Mouse (Mus musculus): Measurements from ENCODE around the gene Gm42417. TPM values are rescaled to one million over a fixed set of nuclear protein-coding genes. Genes with fewer than 3 reads are reported as not detected.

Gm42417 gene
- polyA plus RNA-seq (2017; shearing (Covaris generic)): 1 to 10 TPM in 1 of 2 experiments, not detected in 1; 1.0 TPM

DNA sequence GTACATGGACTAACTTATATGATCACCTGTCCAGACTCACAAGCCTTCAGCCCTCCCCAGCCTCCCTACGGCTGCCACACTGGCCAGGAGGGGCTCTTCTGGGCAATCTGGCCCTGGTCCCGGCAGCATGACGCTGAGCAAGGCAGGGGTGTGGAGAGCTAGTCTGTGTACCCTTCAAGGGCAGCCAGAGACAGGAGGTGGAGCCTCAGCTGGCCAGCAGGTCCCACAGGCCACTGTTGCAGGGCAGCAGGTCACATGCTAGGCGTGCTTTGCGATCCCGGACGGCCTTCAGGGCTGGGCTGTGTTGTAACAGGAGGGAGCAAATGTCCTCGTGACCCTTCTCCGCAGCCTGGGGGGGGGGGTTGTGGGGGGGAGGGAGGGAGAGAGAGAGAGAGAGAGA lies at the start of gene Gm42417:
Gm42417 (minus strand) TSS at position 244 of the 400 bp plus-strand sequence.

DNA sequence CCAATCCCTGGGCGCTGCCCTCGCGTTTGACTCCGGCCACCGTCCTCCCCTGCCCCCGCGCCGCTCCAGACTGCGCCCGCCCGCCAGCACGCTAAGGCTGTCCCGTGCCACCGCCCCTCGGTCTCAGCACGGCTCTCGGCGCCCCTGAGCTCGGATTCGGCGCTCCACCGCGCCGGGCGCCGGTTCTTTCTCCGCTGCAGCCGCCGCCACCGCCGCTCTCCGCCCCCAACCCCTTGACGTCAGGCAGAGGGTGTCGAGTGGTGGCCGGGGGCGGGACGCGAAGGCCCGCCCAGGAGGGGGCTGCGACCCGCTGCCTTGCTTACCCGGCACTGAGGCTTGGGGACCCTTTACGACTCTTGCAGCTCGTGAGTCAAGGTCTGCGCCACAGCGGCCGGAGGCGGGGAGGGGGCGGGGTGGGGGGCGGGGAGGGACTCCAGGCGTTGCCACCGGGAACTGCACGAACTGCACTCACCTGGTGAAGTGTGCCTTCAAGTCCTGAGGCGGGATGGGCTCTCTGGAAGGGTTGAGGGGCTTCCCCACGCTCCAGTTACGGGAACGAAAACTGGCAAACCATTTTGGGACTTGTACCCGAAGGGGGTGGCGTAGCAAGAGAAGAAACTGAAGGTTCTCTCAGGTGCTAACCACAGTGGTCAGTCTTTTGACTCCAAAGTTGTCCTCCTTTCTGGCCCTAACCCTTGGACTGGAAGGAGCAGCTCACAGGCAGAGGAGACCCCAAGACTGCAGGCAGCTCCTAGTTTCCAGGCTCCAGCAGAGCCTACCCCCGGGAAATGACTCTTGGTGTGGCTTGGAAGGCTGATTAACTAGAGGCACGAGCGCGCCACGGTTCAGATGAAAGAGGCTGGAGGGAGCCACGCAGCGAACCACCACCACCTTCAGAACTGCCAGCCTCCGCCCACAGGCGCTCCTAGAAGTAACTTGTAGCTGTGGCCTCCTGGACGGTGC lies 19.1 kb upstream of the Gm42417 start, which contains the start of gene Sema4c:
Sema4c (minus strand) TSS at position 319 of the 963 bp plus-strand sequence.

DNA sequence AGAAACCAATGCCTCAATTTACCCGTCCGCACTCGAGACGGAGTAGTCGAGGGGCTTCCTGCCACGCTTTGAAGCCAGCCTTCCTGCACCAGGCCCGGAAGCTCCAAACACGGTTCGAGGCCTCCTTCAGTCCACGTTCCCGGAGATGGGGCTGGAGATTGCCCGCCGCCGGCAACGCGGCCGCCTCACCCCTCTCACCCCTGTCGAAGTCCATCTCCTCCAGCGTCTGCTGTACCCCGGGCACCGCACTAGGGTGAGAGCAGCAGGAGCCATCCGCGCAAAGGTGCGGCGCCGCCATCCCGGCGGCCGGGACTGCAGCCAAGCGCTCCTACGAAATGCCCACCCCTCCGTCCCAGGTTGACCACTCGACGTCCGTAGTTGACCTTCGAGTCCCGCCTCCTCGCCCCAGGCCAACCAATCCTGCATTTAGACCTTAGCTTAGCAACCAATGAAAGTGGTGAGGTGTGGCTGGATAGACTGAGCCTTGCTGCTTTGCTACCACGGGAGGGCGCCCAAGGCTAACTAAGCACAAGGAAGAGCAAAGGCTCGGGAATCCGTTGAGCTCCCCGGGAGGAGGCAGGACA lies 7.8 kb upstream of the Gm42417 start, which contains the start of gene Ankrd39:
Ankrd39 (minus strand) TSS at position 558 of the 584 bp plus-strand sequence.

GRCm38 (mm10) chr1:36536783-36537182 lies 2.4 kb downstream of the Gm42417 start, which contains the start of gene Ankrd23:
Gene Ankrd23 (minus strand): TSS chr1:36536883.

GRCm38 (mm10) chr1:36511289-36512021 lies 27.8 kb downstream of the Gm42417 start, which contains the start of gene Cnnm3:
Gene Cnnm3 (plus strand): TSS chr1:36511867.

Other genes starting within 250 kb of the Gm42417 start
- gene Arid5a, start 231.7 kb downstream of the Gm42417 start, polyA plus RNA-seq (2017; shearing (Covaris generic)): 100 to 1,000 TPM; 103 to 111 TPM
- gene Kansl3, start 170.2 kb downstream of the Gm42417 start, polyA plus RNA-seq (2017; shearing (Covaris generic)): 10 to 100 TPM; 42.3 to 44.1 TPM
- gene Fer1l5, start 167.1 kb downstream of the Gm42417 start, polyA plus RNA-seq (2017; shearing (Covaris generic)): under 1 TPM; 0.58 to 0.60 TPM
- gene Lman2l, start 94.2 kb downstream of the Gm42417 start, polyA plus RNA-seq (2017; shearing (Covaris generic)): 10 to 100 TPM; 12.5 to 19.3 TPM
- 1 to 10 TPM; 2.0 to 2.2 TPM for gene Cnnm4, start 67.8 kb downstream of the Gm42417 start, polyA plus RNA-seq (2017; shearing (Covaris generic))
- 10 to 100 TPM; 17.1 to 34.6 TPM for gene Cnnm3, start 27.6 kb downstream of the Gm42417 start, polyA plus RNA-seq (2017; shearing (Covaris generic))
- gene Ankrd23, start 2.5 kb downstream of the Gm42417 start, polyA plus RNA-seq (2017; shearing (Covaris generic)): 10 to 100 TPM; 22.1 to 24.8 TPM
- gene Ankrd39, start 8.0 kb upstream of the Gm42417 start, polyA plus RNA-seq (2017; shearing (Covaris generic)): 10 to 100 TPM; 25.1 to 30.1 TPM
- gene Sema4c, start 18.9 kb upstream of the Gm42417 start, polyA plus RNA-seq (2017; shearing (Covaris generic)): under 1 TPM; 0.35 to 0.98 TPM
- under 1 TPM in 1 of 2 experiments, not detected in 1; 0.26 TPM for gene Fam178b, start 143.8 kb upstream of the Gm42417 start, polyA plus RNA-seq (2017; shearing (Covaris generic))
- 100 to 1,000 TPM; 581 to 642 TPM for gene Cox5b, start 152.0 kb upstream of the Gm42417 start, polyA plus RNA-seq (2017; shearing (Covaris generic))
- gene 4933424G06Rik, start 170.7 kb upstream of the Gm42417 start, polyA plus RNA-seq (2017; shearing (Covaris generic)): under 1 TPM in 1 of 2 experiments, not detected in 1; 0.28 TPM
- 10 to 100 TPM; 50.1 to 58.2 TPM for gene Actr1b, start 175.0 kb upstream of the Gm42417 start, polyA plus RNA-seq (2017; shearing (Covaris generic))
- gene Zap70, start 222.4 kb upstream of the Gm42417 start, polyA plus RNA-seq (2017; shearing (Covaris generic)): 100 to 1,000 TPM; 207 to 227 TPM